Mouse (Mus musculus) T-helper 1 cell (primary cell): ENCODE measurements around the gene Foxd3.

Experiments
- in situ Hi-C: fragments of 300-600 bp; cut with MboI, MseI; formaldehyde crosslinking; loops from one replicate; pipeline ENCODE4 v1.15.1; 2025; ENCODE audit warnings: high pct_unique_total_duplicates

Gene Foxd3

GRCm38 (mm10) chr4:99657430-99657820, 1.3 kb downstream of the Foxd3 start:
- in situ Hi-C loops = no loop called here

- in situ Hi-C loops = no loop called here
Measured at GRCm38 (mm10) chr4:99657831-99658470, 1.9 kb downstream of the Foxd3 start.

- in situ Hi-C loops = no loop called here
Measured at GRCm38 (mm10) chr4:99658881-99659280, 2.8 kb downstream of the Foxd3 start.

GRCm38 (mm10) chr4:99659361-99660072, 3.4 kb downstream of the Foxd3 start:
- in situ Hi-C loops = loop anchor here (10.0 kb wide), 1 partner anchor 265 kb away; the partner anchor contains the start of genes Itgb3bp and Pgm1

- in situ Hi-C loops = loop anchor here (10.0 kb wide), 1 partner anchor 265 kb away; the partner anchor contains the start of genes Itgb3bp and Pgm1
Measured at GRCm38 (mm10) chr4:99660073-99660611, 4.0 kb downstream of the Foxd3 start.

GRCm38 (mm10) chr4:99660981-99661380, 4.9 kb downstream of the Foxd3 start:
- in situ Hi-C loops = loop anchor here (10.0 kb wide), 1 partner anchor 264 kb away; the partner anchor contains the start of genes Itgb3bp and Pgm1

- in situ Hi-C loops = loop anchor here (10.0 kb wide), 1 partner anchor 263 kb away; the partner anchor contains the start of genes Itgb3bp and Pgm1
Measured at GRCm38 (mm10) chr4:99661956-99662355, 5.9 kb downstream of the Foxd3 start.

- in situ Hi-C loops = loop anchor here (10.0 kb wide), 1 partner anchor 262 kb away; the partner anchor contains the start of genes Itgb3bp and Pgm1
Measured at GRCm38 (mm10) chr4:99662431-99662830, 6.3 kb downstream of the Foxd3 start.

GRCm38 (mm10) chr4:99662841-99663567, 6.9 kb downstream of the Foxd3 start:
- in situ Hi-C loops = loop anchor here (10.0 kb wide), 1 partner anchor 262 kb away; the partner anchor contains the start of genes Itgb3bp and Pgm1

GRCm38 (mm10) chr4:99663710-99664109, 7.6 kb downstream of the Foxd3 start:
- in situ Hi-C loops = loop anchor here (10.0 kb wide), 1 partner anchor 261 kb away; the partner anchor contains the start of genes Itgb3bp and Pgm1

GRCm38 (mm10) chr4:99670203-99670851, 14.2 kb downstream of the Foxd3 start:
- in situ Hi-C loops = no loop called here

GRCm38 (mm10) chr4:99675191-99675590, 19.1 kb downstream of the Foxd3 start:
- in situ Hi-C loops = no loop called here

GRCm38 (mm10) chr4:99683941-99684340, 27.8 kb downstream of the Foxd3 start:
- in situ Hi-C loops = no loop called here

- in situ Hi-C loops = no loop called here
Measured at GRCm38 (mm10) chr4:99686308-99686707, 30.2 kb downstream of the Foxd3 start.
